Mouse (Mus musculus): ENCODE data around the gene 1700029F12Rik.

DNA sequence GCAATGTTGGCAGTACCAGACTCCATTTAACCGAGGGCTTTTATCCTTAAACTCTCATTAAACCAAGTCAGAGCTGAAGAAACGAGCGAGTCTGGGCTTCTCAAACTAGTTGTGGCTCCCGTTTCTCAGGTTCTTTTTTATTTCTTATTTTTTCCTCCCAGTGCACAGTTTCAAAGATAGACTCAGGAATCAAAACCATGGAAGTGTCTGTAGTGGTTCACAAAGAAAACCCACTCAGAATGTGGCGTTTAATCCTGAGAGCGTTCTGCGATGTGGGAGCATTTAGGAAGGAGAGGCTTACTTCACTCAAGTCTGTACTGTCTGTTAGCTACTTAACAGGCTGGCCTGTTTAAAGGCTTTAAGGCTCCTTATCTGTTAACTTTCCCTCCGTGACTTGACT, 34.0 kb upstream of the 1700029F12Rik start:
- no peak for TF ChIP-seq POLR2A (IDR thresholded peaks at IDR 0.05; ENCODE audit: low read depth, low read length)
- TF ChIP-seq CTCF (IDR thresholded peaks at IDR 0.05; ENCODE audit: extremely low read depth, insufficient read depth, insufficient read length, insufficient replicate concordance), result no peak

Measured in spleen, adult 2 months (tissue).